Mouse (Mus musculus) liver, adult 2 months (tissue): ENCODE measurements around the gene Mrps30. TPM values are rescaled to one million over a fixed set of nuclear protein-coding genes. Genes with fewer than 3 reads are reported as not detected.

Experiments
- DNase-seq: peaks from one replicate; pipeline ENCODE4 v3.0.0-alpha.2; 2011; ENCODE audit warnings: low read depth, low spot score; ENCODE audit errors: extremely low read depth
- H3K27ac ChIP-seq: fragments of 200-500 bp; replicated peaks from 2 replicates; pipeline ENCODE4 v1.5.1; 2012; ENCODE audit warnings: low read depth, mild to moderate bottlenecking, control low read depth, inconsistent platforms, low read length; ENCODE audit not compliant: insufficient read depth
- H3K27me3 ChIP-seq: fragments of 200-500 bp; 2 replicates; pipeline ENCODE4 v1.6.1; 2012; ENCODE audit warnings: mild to moderate bottlenecking, moderate library complexity, low read length, inconsistent platforms; ENCODE audit not compliant: control insufficient read depth, insufficient read depth
- H3K36me3 ChIP-seq: fragments of 200-500 bp; 2 replicates; pipeline ENCODE4 v1.6.1; 2012; ENCODE audit warnings: low read length, inconsistent platforms; ENCODE audit not compliant: control insufficient read depth, insufficient read depth
- H3K4me1 ChIP-seq: fragments of 200-500 bp; 2 replicates; pipeline ENCODE4 v1.6.1; 2011; ENCODE audit warnings: low read length; ENCODE audit not compliant: control insufficient read depth, insufficient read depth
- H3K4me3 ChIP-seq: fragments of 200-500 bp; 2 replicates; pipeline ENCODE4 v1.5.1; 2011; ENCODE audit warnings: low read depth, mild to moderate bottlenecking, control low read depth, low read length, moderate library complexity; ENCODE audit not compliant: insufficient read depth
- H3K79me2 ChIP-seq: fragments of 200-500 bp; 2 replicates; pipeline ENCODE4 v1.6.1; 2012; ENCODE audit warnings: inconsistent platforms, mild to moderate bottlenecking, low read length, moderate library complexity; ENCODE audit not compliant: control insufficient read depth, insufficient read depth
- H3K9ac ChIP-seq: fragments of 200-500 bp; 2 replicates; pipeline ENCODE4 v1.6.1; 2012; ENCODE audit warnings: low read depth, mild to moderate bottlenecking, control low read depth, inconsistent platforms, low read length
- CTCF ChIP-seq: fragments of 200-500 bp; IDR thresholded peaks from 2 replicates; pipeline ENCODE4 v1.5.1; 2011; ENCODE audit warnings: low read depth, low read length, control low read depth
- POLR2A ChIP-seq: fragments of 200-500 bp; IDR thresholded peaks from 2 replicates; pipeline ENCODE4 v1.6.1; 2011; ENCODE audit warnings: low read length, control low read depth; ENCODE audit not compliant: insufficient read depth; ENCODE audit errors: extremely low read depth
- WGBS: fragments of 180-500 bp; shearing (Covaris S2); methylation state at CpG from one replicate; pipeline ENCODE4 v1.1.7; 2018; 5-methylcytosine and 5-hydroxymethylcytosine counted together
- polyA plus RNA-seq: library from polyadenylated mRNA; depleted of rRNA; stranded (reverse); fragments of >200 nt; gene quantifications from 2 replicates; pipeline ENCODE4 v1.2.3, GENCODE M21; 2012; rRNA removed
- total RNA-seq: library from RNA; depleted of rRNA; stranded (reverse); fragments of >200 nt; gene quantifications from 2 replicates; pipeline ENCODE4 v1.2.3, GENCODE M21; 2014; rRNA removed

Gene Mrps30
- total and polyA plus RNA-seq, 2 experiments: 10.6 to 13.1 TPM

- TF ChIP-seq POLR2A (no peak), CTCF (no peak)
- no peak overlapping the region for H3K4me3 ChIP-seq
- no peaks in the 10 kb centered on the region for H3K79me2 ChIP-seq
- WGBS: 37% methylated on average over 1 of the region's 1 CpGs
- DNase-seq: no peak
- no peaks in the 10 kb centered on the region for H3K36me3 ChIP-seq
- H3K27me3 ChIP-seq: no peaks in the 10 kb centered on the region
- H3K9ac ChIP-seq: no peak overlapping the region
- H3K4me1 ChIP-seq: no peaks in the 10 kb centered on the region
- H3K27ac ChIP-seq: no peak overlapping the region
These were observed 21.3 kb downstream of the Mrps30 start for GRCm38 (mm10) chr13:118365774-118366173.

- Histone ChIP-seq H3K27me3 (no peaks in the 10 kb centered on the region), H3K4me1 (no peaks in the 10 kb centered on the region), H3K4me3 (no peak overlapping the region), H3K79me2 (no peaks in the 10 kb centered on the region), H3K9ac (no peak overlapping the region), H3K36me3 (no peaks in the 10 kb centered on the region), H3K27ac (no peak overlapping the region)
- 88% methylated on average over 6 of the region's 6 CpGs for WGBS
- no peak for DNase-seq
- no peak for TF ChIP-seq POLR2A
- TF ChIP-seq CTCF: no peak
These were observed 23.7 kb downstream of the Mrps30 start for GRCm38 (mm10) chr13:118363342-118363741.

GRCm38 (mm10) chr13:118350870-118351269 is 36.2 kb downstream of the Mrps30 start:
- H3K79me2 ChIP-seq: no peaks in the 10 kb centered on the region
- WGBS: 82% methylated on average over 10 of the region's 10 CpGs

GRCm38 (mm10) chr13:118350257-118350656 is 36.8 kb downstream of the Mrps30 start:
- no peaks in the 10 kb centered on the region for H3K79me2 ChIP-seq
- H3K27ac ChIP-seq: no peak overlapping the region
- peaks cover 1% of the 10 kb centered on the region; the same call in 1 of the 2 replicates for H3K4me1 ChIP-seq
- no peak overlapping the region for H3K4me3 ChIP-seq
- H3K9ac ChIP-seq: no peak overlapping the region
- H3K27me3 ChIP-seq: no peaks in the 10 kb centered on the region
- H3K36me3 ChIP-seq: no peaks in the 10 kb centered on the region
- WGBS: 18% methylated on average over 10 of the region's 10 CpGs
- TF ChIP-seq CTCF (peak; percentile 28; the same call in 1 of the 2 replicates), POLR2A (no peak)
- peak; percentile 27 for DNase-seq

More at GRCm38 (mm10) chr13:118350870-118351269, 36.2 kb downstream of the Mrps30 start:
- no peaks in the 10 kb centered on the region for H3K27me3 ChIP-seq
- TF ChIP-seq POLR2A (no peak), CTCF (no peak)
- H3K36me3 ChIP-seq: no peaks in the 10 kb centered on the region
- no peak for DNase-seq
- H3K4me1 ChIP-seq: peaks cover 1% of the 10 kb centered on the region; the same call in 1 of the 2 replicates
- H3K27ac ChIP-seq: no peak overlapping the region
- H3K4me3 ChIP-seq: no peak overlapping the region
- H3K9ac ChIP-seq: no peak overlapping the region

Other genes with a start within 250 kb of the Mrps30 start
- 0.09 TPM in 1 of 2 replicates, not detected in the other for gene B430218F22Rik, start 622 bp downstream of the Mrps30 start, total RNA-seq
- 0.05 and 0.10 TPM in 2 replicates for gene B430218F22Rik, start 622 bp downstream of the Mrps30 start, polyA plus RNA-seq